Mouse (Mus musculus) ES-Bruce4 (cell line): ENCODE results near the gene Napsa. TPM values are rescaled to one million over a fixed set of nuclear protein-coding genes. Genes with fewer than 3 reads are reported as not detected.
A peak's percentile ranks its signal among the peaks of the same experiment; 100 is the strongest.

Experiments used
- H3K27ac ChIP-seq: 2 replicates; pipeline ENCODE4 v1.5.1; 2012; ENCODE audit warnings: low read length, inconsistent platforms; ENCODE audit not compliant: insufficient read depth
- H3K27me3 ChIP-seq: 2 replicates; pipeline ENCODE4 v1.6.1; 2012; ENCODE audit warnings: mild to moderate bottlenecking, low read length, inconsistent platforms; ENCODE audit not compliant: control insufficient read depth, poor library complexity, insufficient read depth, severe bottlenecking
- H3K36me3 ChIP-seq: 2 replicates; pipeline ENCODE4 v1.6.1; 2012; ENCODE audit warnings: inconsistent platforms, mild to moderate bottlenecking, low read length, moderate library complexity; ENCODE audit not compliant: control insufficient read depth, poor library complexity, insufficient read depth, severe bottlenecking
- H3K4me1 ChIP-seq: one replicate; pipeline ENCODE4 v1.8.1; 2011; ENCODE audit warnings: low read length; ENCODE audit not compliant: control insufficient read depth, insufficient read depth
- H3K4me3 ChIP-seq: 2 replicates; pipeline ENCODE4 v1.5.1; 2011; ENCODE audit warnings: low read depth, mild to moderate bottlenecking, low read length
- H3K9ac ChIP-seq: 2 replicates; pipeline ENCODE4 v1.6.1; 2012; ENCODE audit warnings: low read depth, mild to moderate bottlenecking, inconsistent platforms; ENCODE audit not compliant: poor library complexity, severe bottlenecking
- H3K9me3 ChIP-seq: replicated peaks from 2 replicates; pipeline ENCODE4 v1.6.1; 2012; ENCODE audit warnings: mild to moderate bottlenecking, low read length, inconsistent platforms; ENCODE audit not compliant: control insufficient read depth, poor library complexity, insufficient read depth, severe bottlenecking
- CTCF ChIP-seq: IDR thresholded peaks from one replicate; pipeline ENCODE4 v1.8.1; 2011; ENCODE audit warnings: low read depth, low read length
- EP300 ChIP-seq: IDR thresholded peaks from 2 replicates; pipeline ENCODE4 v1.6.1; 2011; ENCODE audit warnings: low read depth, low read length; ENCODE audit not compliant: insufficient read depth
- POLR2A ChIP-seq: IDR thresholded peaks from one replicate; pipeline ENCODE4 v1.8.1; 2011; ENCODE audit warnings: low read length; ENCODE audit not compliant: insufficient read depth
- polyA plus RNA-seq: library from polyadenylated mRNA; stranded (reverse); fragments of >200 nt; gene quantifications from 2 replicates; pipeline ENCODE4 v1.2.4, GENCODE M21; 2011; ENCODE audit warnings: low read depth; ENCODE audit not compliant: missing spikeins, insufficient read depth, insufficient read length

Gene Napsa
- polyA plus RNA-seq, 1 experiment: 1.1 TPM

- Histone ChIP-seq H3K9me3 (no peaks in the 10 kb centered on the region), H3K27me3 (no peaks in the 10 kb centered on the region), H3K9ac (no peak overlapping the region), H3K36me3 (no peaks in the 10 kb centered on the region), H3K4me3 (peak overlapping the region; percentile 56), H3K4me1 (peaks cover 4% of the 10 kb centered on the region), H3K27ac (no peak overlapping the region)
- TF ChIP-seq CTCF (no peak), EP300 (no peak), POLR2A (no peak)
Measured at GRCm38 (mm10) chr7:44615309-44615708, 43.1 kb downstream of the Napsa start.

GRCm38 (mm10) chr7:44615987-44616386 lies 43.8 kb downstream of the Napsa start:
- H3K27me3 ChIP-seq: no peaks in the 10 kb centered on the region
- H3K36me3 ChIP-seq: no peaks in the 10 kb centered on the region
- no peak overlapping the region for H3K4me3 ChIP-seq
- TF ChIP-seq CTCF (no peak), EP300 (no peak), POLR2A (no peak)
- H3K9ac ChIP-seq: no peak overlapping the region
- H3K9me3 ChIP-seq: no peaks in the 10 kb centered on the region
- H3K4me1 ChIP-seq: peaks cover 4% of the 10 kb centered on the region
- H3K27ac ChIP-seq: no peak overlapping the region

DNA sequence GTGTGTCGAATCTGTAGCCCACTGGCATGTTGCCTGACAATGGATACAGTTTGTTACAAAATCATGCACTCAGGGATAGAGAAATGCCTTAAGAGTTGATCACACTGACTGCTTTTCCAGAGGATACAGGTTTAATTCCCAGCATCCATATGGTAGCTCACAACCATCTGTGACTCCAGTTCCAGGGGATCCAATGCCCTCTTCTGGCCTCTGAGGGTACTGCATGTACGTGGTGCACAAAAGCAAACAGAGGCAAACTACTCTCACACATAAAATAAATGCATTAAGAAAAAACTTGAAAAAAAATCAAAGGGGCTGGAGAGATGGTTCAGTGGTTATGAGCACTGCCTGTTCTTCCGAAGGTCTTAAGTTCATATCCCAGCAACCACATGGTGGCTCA lies 44.9 kb downstream of the Napsa start:
- TF ChIP-seq EP300 (no peak), CTCF (peak; percentile 43)
- no peak overlapping the region for H3K9ac ChIP-seq

DNA sequence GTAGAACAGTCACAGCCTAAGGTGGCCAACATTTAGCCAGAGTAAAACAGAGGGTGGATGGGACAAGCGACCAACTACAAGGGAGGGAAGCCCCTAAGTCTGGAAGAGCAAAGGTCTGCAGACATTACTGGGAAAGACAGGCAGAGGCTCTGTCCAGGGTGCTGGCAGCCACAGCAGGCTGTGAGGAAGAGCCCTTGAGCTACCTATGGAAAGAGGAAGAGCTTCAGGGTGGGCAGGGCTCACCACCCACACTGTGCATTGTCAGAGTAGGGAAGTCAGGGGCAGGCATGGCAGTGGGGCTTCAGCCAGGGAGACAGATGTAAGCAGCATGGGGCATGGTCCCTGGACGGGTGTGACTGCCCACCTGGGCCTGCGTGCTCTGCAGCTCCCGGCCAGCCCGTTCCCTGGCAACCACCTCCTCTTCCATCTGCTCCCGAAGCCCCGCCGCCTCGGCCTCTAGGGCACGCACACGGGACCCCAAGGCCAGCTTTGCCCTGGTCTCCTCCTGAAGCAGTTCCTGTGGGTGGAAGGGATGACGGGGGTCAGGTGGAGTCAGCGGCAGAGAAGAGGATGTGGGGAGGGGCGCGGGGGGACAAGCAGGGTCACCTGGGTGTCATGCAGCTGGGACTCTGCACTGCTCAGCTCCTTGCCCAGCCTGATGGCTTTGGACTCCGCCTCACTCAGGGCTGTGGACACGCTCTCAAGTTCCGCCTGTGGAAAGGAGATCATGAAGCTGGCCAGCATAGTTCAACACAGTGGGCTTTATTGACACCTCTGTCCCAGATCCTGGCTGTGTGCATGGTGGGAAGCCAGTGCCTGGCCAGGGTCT lies 51.7 kb downstream of the Napsa start:
- no peak overlapping the region for H3K9ac ChIP-seq
- TF ChIP-seq CTCF: no peak
- TF ChIP-seq POLR2A: no peak
- TF ChIP-seq EP300: no peak
- no peaks in the 10 kb centered on the region for H3K36me3 ChIP-seq
- no peaks in the 10 kb centered on the region for H3K4me1 ChIP-seq
- no peak overlapping the region; the same call in 1 of the 2 replicates for H3K4me3 ChIP-seq
- no peaks in the 10 kb centered on the region for H3K27me3 ChIP-seq
- H3K27ac ChIP-seq: no peak overlapping the region
- H3K9me3 ChIP-seq: no peaks in the 10 kb centered on the region

More for the DNA sequence above, 44.9 kb downstream of the Napsa start:
- Histone ChIP-seq H3K36me3 (no peaks in the 10 kb centered on the region), H3K4me3 (no peak overlapping the region), H3K9me3 (no peaks in the 10 kb centered on the region), H3K4me1 (peaks cover 4% of the 10 kb centered on the region), H3K27me3 (no peaks in the 10 kb centered on the region), H3K27ac (no peak overlapping the region)

DNA sequence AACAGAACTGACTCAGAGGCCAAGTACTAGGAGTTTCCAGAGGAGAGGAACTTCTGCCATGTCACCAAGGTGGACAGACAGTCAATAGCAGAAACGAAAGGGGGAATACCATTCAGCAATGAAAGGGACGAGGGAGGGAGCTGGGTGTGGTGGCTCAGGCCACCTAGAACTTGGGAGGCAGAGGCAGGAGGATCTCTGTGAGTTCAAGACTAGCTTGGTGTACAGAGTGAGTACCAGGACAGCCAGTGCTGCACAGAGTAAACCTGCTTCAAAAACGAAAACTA lies 52.3 kb downstream of the Napsa start:
- Histone ChIP-seq H3K4me1 (no peaks in the 10 kb centered on the region), H3K4me3 (no peak overlapping the region), H3K27me3 (no peaks in the 10 kb centered on the region), H3K27ac (no peak overlapping the region), H3K9me3 (no peaks in the 10 kb centered on the region), H3K9ac (no peak overlapping the region), H3K36me3 (no peaks in the 10 kb centered on the region)
- TF ChIP-seq POLR2A (no peak), CTCF (no peak), EP300 (no peak)

DNA sequence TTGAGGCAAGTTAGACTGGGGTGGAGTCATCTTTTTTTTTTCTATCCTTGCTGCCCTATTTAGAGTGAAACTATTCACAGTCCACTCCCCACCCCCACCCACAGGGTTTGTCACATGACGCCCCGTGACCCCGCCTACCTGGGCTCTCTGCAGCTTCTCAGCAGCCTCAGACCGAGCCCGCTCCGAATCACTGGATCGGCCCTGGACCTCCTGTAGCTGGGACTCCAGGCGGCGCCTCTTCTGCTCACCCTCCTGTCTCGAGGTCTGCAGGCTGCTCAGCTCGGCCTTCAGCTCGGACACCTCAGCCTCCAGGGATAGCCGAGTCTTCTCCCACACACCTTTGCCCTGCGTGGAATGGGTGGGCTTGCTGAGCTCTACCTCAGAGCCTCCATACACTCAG lies 52.6 kb downstream of the Napsa start:
- TF ChIP-seq CTCF (no peak), POLR2A (no peak), EP300 (no peak)
- H3K4me1 ChIP-seq: no peaks in the 10 kb centered on the region
- no peaks in the 10 kb centered on the region for H3K9me3 ChIP-seq
- no peak overlapping the region for H3K9ac ChIP-seq
- no peaks in the 10 kb centered on the region for H3K36me3 ChIP-seq
- no peaks in the 10 kb centered on the region for H3K27me3 ChIP-seq
- no peak overlapping the region for H3K27ac ChIP-seq
- H3K4me3 ChIP-seq: no peak overlapping the region
